Mouse (Mus musculus): Measurements from ENCODE around the gene Apela.
"Not testable (repeated sequence)": the region's sequence is repeated elsewhere in the genome, so short reads cannot be mapped to it uniquely, and the experiment has no call there.

DNA sequence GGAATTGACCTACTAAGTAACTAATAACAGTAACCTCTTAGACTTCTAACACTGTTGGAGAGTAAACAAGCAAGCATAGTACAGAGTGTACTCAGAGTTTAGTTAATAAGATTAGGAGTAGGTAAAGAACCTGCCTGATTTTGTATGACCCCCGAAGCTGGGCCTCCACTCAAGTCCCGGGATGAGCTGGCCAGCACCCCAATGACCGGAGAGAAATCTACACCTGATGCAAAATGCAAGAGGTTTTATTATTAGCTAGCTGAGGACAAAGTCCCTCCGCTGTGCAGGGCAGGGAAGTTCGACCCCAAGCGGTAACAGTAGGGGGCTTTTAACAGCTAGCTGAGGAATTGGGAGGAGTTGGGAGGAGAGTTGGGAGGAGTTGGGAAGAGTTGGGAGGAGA lies 29.5 kb downstream of the Apela start:
- not testable (repeated sequence) for TF ChIP-seq CTCF, EP300 (IDR thresholded peaks at IDR 0.05; ENCODE audit: low read depth)

Data from heart, postnatal 0 days (tissue).